Mouse (Mus musculus): ENCODE measurements around the gene Slc35a2. TPM values are rescaled to one million over a fixed set of nuclear protein-coding genes. Genes with fewer than 3 reads are reported as not detected.

The Slc35a2 gene
- polyA plus RNA-seq (2015; fragmentation: Nextera tagmentation; extraction: Ambion mirVana), result 14.2 and 17.2 TPM in 2 replicates

GRCm38 (mm10) chrX:7883841-7884567 is at the start of gene Slc35a2:
TSS of gene Slc35a2 (plus strand) at chrX:7884028.

GRCm38 (mm10) chrX:7841163-7842162 is 42.4 kb upstream of the Slc35a2 start, which contains the start of gene Otud5:
TSS of gene Otud5 (plus strand) at chrX:7841364.

GRCm38 (mm10) chrX:7878007-7878419 is 5.8 kb upstream of the Slc35a2 start, which contains the start of gene Pim2:
TSS of gene Pim2 (plus strand) at chrX:7878262.

GRCm38 (mm10) chrX:7898880-7899874 is 15.3 kb downstream of the Slc35a2 start, which contains the start of the genes Pqbp1 and Timm17b:
TSS of gene Pqbp1 (minus strand) at chrX:7899269.
TSS of gene Timm17b (plus strand) at chrX:7899357.

GRCm38 (mm10) chrX:7907735-7908134 is 23.9 kb downstream of the Slc35a2 start, which contains the start of gene Gm10491:
TSS of gene Gm10491 (minus strand) at chrX:7907835.

GRCm38 (mm10) chrX:7909242-7909641 is 25.4 kb downstream of the Slc35a2 start, which contains the start of gene Gm10490:
TSS of gene Gm10490 (plus strand) at chrX:7909542.

GRCm38 (mm10) chrX:7919601-7920383 is 36.0 kb downstream of the Slc35a2 start, which contains the start of gene Pcsk1n:
TSS of gene Pcsk1n (plus strand) at chrX:7919822.

GRCm38 (mm10) chrX:7928270-7928790 is 44.5 kb downstream of the Slc35a2 start, which contains the start of gene Eras:
TSS of gene Eras (minus strand) at chrX:7928607.

Other genes starting within 250 kb of the Slc35a2 start
- gene Syp, start 245.6 kb upstream of the Slc35a2 start, polyA plus RNA-seq (2015; fragmentation: Nextera tagmentation; extraction: Ambion mirVana), result 0.34 and 0.43 TPM in 2 replicates
- 4.6 and 5.8 TPM in 2 replicates for gene Prickle3, start 226.8 kb upstream of the Slc35a2 start, polyA plus RNA-seq (2015; fragmentation: Nextera tagmentation; extraction: Ambion mirVana)
- gene Plp2, start 212.6 kb upstream of the Slc35a2 start, polyA plus RNA-seq (2015; fragmentation: Nextera tagmentation; extraction: Ambion mirVana), result 82.0 and 99.0 TPM in 2 replicates
- 0.34 and 0.70 TPM in 2 replicates for gene Magix, start 202.8 kb upstream of the Slc35a2 start, polyA plus RNA-seq (2015; fragmentation: Nextera tagmentation; extraction: Ambion mirVana)
- gene Gpkow, start 186.9 kb upstream of the Slc35a2 start, polyA plus RNA-seq (2015; fragmentation: Nextera tagmentation; extraction: Ambion mirVana), result 15.6 and 16.1 TPM in 2 replicates
- gene Wdr45, start 169.7 kb upstream of the Slc35a2 start, polyA plus RNA-seq (2015; fragmentation: Nextera tagmentation; extraction: Ambion mirVana), result 23.5 and 26.1 TPM in 2 replicates
- 0.69 and 0.82 TPM in 2 replicates for gene Gm45208, start 161.8 kb upstream of the Slc35a2 start, polyA plus RNA-seq (2015; fragmentation: Nextera tagmentation; extraction: Ambion mirVana)
- 7.2 and 7.9 TPM in 2 replicates for gene Praf2, start 155.6 kb upstream of the Slc35a2 start, polyA plus RNA-seq (2015; fragmentation: Nextera tagmentation; extraction: Ambion mirVana)
- 2.1 and 2.4 TPM in 2 replicates for gene Ccdc120, start 133.1 kb upstream of the Slc35a2 start, polyA plus RNA-seq (2015; fragmentation: Nextera tagmentation; extraction: Ambion mirVana)
- 14.4 and 18.0 TPM in 2 replicates for gene Tfe3, start 121.5 kb upstream of the Slc35a2 start, polyA plus RNA-seq (2015; fragmentation: Nextera tagmentation; extraction: Ambion mirVana)
- gene Gripap1, start 94.3 kb upstream of the Slc35a2 start, polyA plus RNA-seq (2015; fragmentation: Nextera tagmentation; extraction: Ambion mirVana), result 38.5 and 43.6 TPM in 2 replicates
- 0.41 and 0.44 TPM in 2 replicates for gene Kcnd1, start 61.7 kb upstream of the Slc35a2 start, polyA plus RNA-seq (2015; fragmentation: Nextera tagmentation; extraction: Ambion mirVana)
- gene Otud5, start 42.7 kb upstream of the Slc35a2 start, polyA plus RNA-seq (2015; fragmentation: Nextera tagmentation; extraction: Ambion mirVana), result 47.1 and 48.6 TPM in 2 replicates
- gene Pim2, start 5.8 kb upstream of the Slc35a2 start, polyA plus RNA-seq (2015; fragmentation: Nextera tagmentation; extraction: Ambion mirVana), result 4.5 and 6.1 TPM in 2 replicates
- 56.8 and 65.6 TPM in 2 replicates for gene Pqbp1, start 15.2 kb downstream of the Slc35a2 start, polyA plus RNA-seq (2015; fragmentation: Nextera tagmentation; extraction: Ambion mirVana)
- 104 and 105 TPM in 2 replicates for gene Timm17b, start 15.3 kb downstream of the Slc35a2 start, polyA plus RNA-seq (2015; fragmentation: Nextera tagmentation; extraction: Ambion mirVana)
- gene Gm10491, start 23.8 kb downstream of the Slc35a2 start, polyA plus RNA-seq (2015; fragmentation: Nextera tagmentation; extraction: Ambion mirVana), result not detected in 2 replicates
- gene Gm10490, start 25.5 kb downstream of the Slc35a2 start, polyA plus RNA-seq (2015; fragmentation: Nextera tagmentation; extraction: Ambion mirVana), result not detected in 2 replicates
- gene Pcsk1n, start 35.8 kb downstream of the Slc35a2 start, polyA plus RNA-seq (2015; fragmentation: Nextera tagmentation; extraction: Ambion mirVana), result 0.10 and 0.12 TPM in 2 replicates
- gene Eras, start 44.6 kb downstream of the Slc35a2 start, polyA plus RNA-seq (2015; fragmentation: Nextera tagmentation; extraction: Ambion mirVana), result not detected in 2 replicates
- 4.6 and 5.7 TPM in 2 replicates for gene Hdac6, start 63.9 kb downstream of the Slc35a2 start, polyA plus RNA-seq (2015; fragmentation: Nextera tagmentation; extraction: Ambion mirVana)
- gene Gata1, start 94.0 kb downstream of the Slc35a2 start, polyA plus RNA-seq (2015; fragmentation: Nextera tagmentation; extraction: Ambion mirVana), result 115 and 131 TPM in 2 replicates
- not detected in 2 replicates for gene Glod5, start 134.5 kb downstream of the Slc35a2 start, polyA plus RNA-seq (2015; fragmentation: Nextera tagmentation; extraction: Ambion mirVana)
- 38.6 and 39.7 TPM in 2 replicates for gene Suv39h1, start 190.7 kb downstream of the Slc35a2 start, polyA plus RNA-seq (2015; fragmentation: Nextera tagmentation; extraction: Ambion mirVana)
- gene Was, start 206.5 kb downstream of the Slc35a2 start, polyA plus RNA-seq (2015; fragmentation: Nextera tagmentation; extraction: Ambion mirVana), result 8.9 and 9.7 TPM in 2 replicates
- 8.3 and 9.4 TPM in 2 replicates for gene Wdr13, start 248.9 kb downstream of the Slc35a2 start, polyA plus RNA-seq (2015; fragmentation: Nextera tagmentation; extraction: Ambion mirVana)

Measured in spleen, postnatal 0 days (tissue).